ENCODE assay signal across 14 mouse cellular contexts in genomic region chr10:8132795-8133194, GRCm38 (mm10).
DNase-seq lines count a peak whose midpoint lies in the region; ATAC-seq and TF ChIP-seq lines count a peak whose summit lies in the region.
"Had no signal": no experiment of that assay in that cellular context is flagged by ENCODE, and none has a peak within 500 bp of the region (broad histone marks: within the 10 kb centered on the region; RNA-seq: fewer than 3 reads in every experiment).

No protein-coding gene starts in this region.

- H3K4me1 ChIP-seq in forebrain, embryonic 11.5 days (replicated peaks; ENCODE audit: control insufficient read depth, insufficient read depth, low read length), result peaks cover 14% of the 10 kb centered on the region
- H3K4me1 ChIP-seq in forebrain, postnatal 0 days (ENCODE audit: insufficient read depth), result no peaks in the 10 kb centered on the region
- peaks cover 31% of the 10 kb centered on the region for H3K4me1 ChIP-seq in midbrain, embryonic 10.5 days
- H3K4me1 ChIP-seq in midbrain, postnatal 0 days (ENCODE audit: insufficient read depth, low read length), result no peaks in the 10 kb centered on the region
- H3K4me1 ChIP-seq in limb, embryonic 12.5 days (replicated peaks), result peaks cover 13% of the 10 kb centered on the region

- 38% methylated on average over 2 of the region's 2 CpGs for WGBS in forebrain, embryonic 11.5 days
- 39% methylated on average over 2 of the region's 2 CpGs for WGBS in forebrain, postnatal 0 days
- 48% methylated on average over 2 of the region's 2 CpGs for WGBS in midbrain, embryonic 10.5 days
- WGBS in midbrain, postnatal 0 days, result 59% methylated on average over 2 of the region's 2 CpGs
- 82% methylated on average over 2 of the region's 2 CpGs for WGBS in limb, embryonic 12.5 days

- peak; percentile 43 for ATAC-seq in forebrain, embryonic 11.5 days (replicated peaks; ENCODE audit: low FRiP score)
- no peak for ATAC-seq in forebrain, postnatal 0 days
- ATAC-seq in midbrain, postnatal 0 days (ENCODE audit: low FRiP score), result no peak
- no peak for ATAC-seq in limb, embryonic 12.5 days (ENCODE audit: insufficient number of reproducible peaks, insufficient read depth, low FRiP score, low TSS enrichment, low read depth)

- H3K36me3 ChIP-seq in forebrain, embryonic 11.5 days (ENCODE audit: control insufficient read depth, insufficient read depth, low read length), result no peaks in the 10 kb centered on the region
- no peaks in the 10 kb centered on the region for H3K36me3 ChIP-seq in forebrain, postnatal 0 days (ENCODE audit: insufficient read depth)
- H3K36me3 ChIP-seq in midbrain, embryonic 10.5 days, result no peaks in the 10 kb centered on the region
- no peaks in the 10 kb centered on the region for H3K36me3 ChIP-seq in midbrain, postnatal 0 days (ENCODE audit: insufficient read depth, low read length)
- no peaks in the 10 kb centered on the region for H3K36me3 ChIP-seq in limb, embryonic 12.5 days
- H3K36me3 ChIP-seq: kidney, embryonic 15.5 days; liver, embryonic 13.5 days had no signal

- H3K4me3 ChIP-seq in forebrain, embryonic 11.5 days (ENCODE audit: low read depth, low read length), result no peak overlapping the region
- no peak overlapping the region for H3K4me3 ChIP-seq in forebrain, postnatal 0 days (ENCODE audit: low read depth, low read length)
- no peak overlapping the region for H3K4me3 ChIP-seq in midbrain, embryonic 10.5 days
- no peak overlapping the region for H3K4me3 ChIP-seq in midbrain, postnatal 0 days (ENCODE audit: low read depth, low read length)
- no peak overlapping the region for H3K4me3 ChIP-seq in limb, embryonic 12.5 days (replicated peaks)
- H3K4me3 ChIP-seq: gastrocnemius, adult 2 months; kidney, embryonic 15.5 days; left cerebral cortex, adult 2 months; liver, embryonic 13.5 days had no signal

- H3K9ac ChIP-seq in forebrain, embryonic 11.5 days (ENCODE audit: low read length), result no peak overlapping the region
- no peak overlapping the region for H3K9ac ChIP-seq in forebrain, postnatal 0 days
- H3K9ac ChIP-seq in midbrain, postnatal 0 days (replicated peaks; ENCODE audit: low read length, poor library complexity, severe bottlenecking), result no peak overlapping the region
- no peak overlapping the region for H3K9ac ChIP-seq in limb, embryonic 12.5 days (replicated peaks)
- H3K9ac ChIP-seq: kidney, embryonic 15.5 days; liver, embryonic 13.5 days had no signal

- no peak overlapping the region for H3K4me2 ChIP-seq in forebrain, embryonic 11.5 days (ENCODE audit: low read depth, low read length, severe bottlenecking)
- no peak overlapping the region for H3K4me2 ChIP-seq in forebrain, postnatal 0 days (ENCODE audit: low read depth)
- H3K4me2 ChIP-seq in midbrain, postnatal 0 days (ENCODE audit: low read depth, low read length, poor library complexity, severe bottlenecking), result no peak overlapping the region
- no peak overlapping the region for H3K4me2 ChIP-seq in limb, embryonic 12.5 days
- H3K4me2 ChIP-seq: kidney, embryonic 15.5 days; liver, embryonic 13.5 days had no signal

- no peak for TF ChIP-seq CTCF in forebrain, postnatal 0 days (IDR thresholded peaks at IDR 0.05; ENCODE audit: low read depth)
- TF ChIP-seq CTCF in midbrain, postnatal 0 days (IDR thresholded peaks at IDR 0.05), result no peak

- DNase-seq in forebrain, embryonic 11.5 days (ENCODE audit: low spot score), result peak; percentile 61
- DNase-seq in forebrain, postnatal 0 days, result no peak
- DNase-seq in midbrain, embryonic 10.5 days (ENCODE audit: low spot score), result peak; percentile 50
- DNase-seq in midbrain, postnatal 0 days (ENCODE audit: low spot score), result no peak
- no peak for DNase-seq in cerebellum, postnatal 25 days
- DNase-seq in frontal cortex, adult 2 months (ENCODE audit: extremely low spot score in 1 of 2, low spot score in 1 of 2), result no peak
- DNase-seq in natural killer cell, adult 2 months (ENCODE audit: low spot score in 2 of 2), result no peak
- DNase-seq: cerebellum, adult 11-12 months; gastrocnemius, adult 2 months; heart, postnatal 14 days; liver, embryonic 13.5 days had no signal

- no peaks in the 10 kb centered on the region for H3K9me3 ChIP-seq in forebrain, embryonic 11.5 days (ENCODE audit: control insufficient read depth, low read length)
- H3K9me3 ChIP-seq in forebrain, postnatal 0 days (ENCODE audit: low read length), result no peaks in the 10 kb centered on the region
- no peaks in the 10 kb centered on the region for H3K9me3 ChIP-seq in midbrain, embryonic 10.5 days (replicated peaks)
- H3K9me3 ChIP-seq in midbrain, postnatal 0 days (ENCODE audit: low read length), result no peaks in the 10 kb centered on the region
- H3K9me3 ChIP-seq in limb, embryonic 12.5 days, result no peaks in the 10 kb centered on the region
- H3K9me3 ChIP-seq: kidney, embryonic 15.5 days; liver, embryonic 13.5 days had no signal

- no peaks in the 10 kb centered on the region for H3K27me3 ChIP-seq in forebrain, embryonic 11.5 days (ENCODE audit: control insufficient read depth, insufficient read depth, low read length)
- H3K27me3 ChIP-seq in forebrain, postnatal 0 days (ENCODE audit: insufficient read depth, low read length), result no peaks in the 10 kb centered on the region
- H3K27me3 ChIP-seq in midbrain, embryonic 10.5 days (ENCODE audit: low read depth, poor library complexity, severe bottlenecking), result peaks cover 26% of the 10 kb centered on the region
- H3K27me3 ChIP-seq in midbrain, postnatal 0 days (ENCODE audit: insufficient read depth, low read length), result no peaks in the 10 kb centered on the region
- H3K27me3 ChIP-seq in limb, embryonic 12.5 days, result no peaks in the 10 kb centered on the region
- H3K27me3 ChIP-seq: kidney, embryonic 15.5 days had no signal

- no peak overlapping the region for H3K27ac ChIP-seq in forebrain, embryonic 11.5 days (ENCODE audit: low read depth, low read length)
- H3K27ac ChIP-seq in forebrain, postnatal 0 days (ENCODE audit: low read depth, low read length), result no peak overlapping the region
- H3K27ac ChIP-seq in midbrain, embryonic 10.5 days (replicated peaks), result peak overlapping the region; percentile 75
- H3K27ac ChIP-seq in midbrain, postnatal 0 days (ENCODE audit: low read depth, low read length), result no peak overlapping the region
- 0 out of 2 replicates have a peak overlapping the region, but pooled peaks have one; percentile 64 for H3K27ac ChIP-seq in limb, embryonic 12.5 days
- H3K27ac ChIP-seq: gastrocnemius, adult 2 months; kidney, embryonic 15.5 days; left cerebral cortex, adult 2 months; liver, embryonic 13.5 days had no signal

Comparison
In these comparisons a context has a peak if more than half of its experiments do, and no peak if none do; other contexts are left out.
1. DNase-seq: peak in forebrain, embryonic 11.5 days (single experiment) and midbrain, embryonic 10.5 days (single experiment); none in forebrain, postnatal 0 days (single experiment), midbrain, postnatal 0 days (single experiment), cerebellum, postnatal 25 days (0 of 2), frontal cortex, adult 2 months (0 of 2) and natural killer cell, adult 2 months (0 of 2).
2. H3K27ac ChIP-seq: peak in midbrain, embryonic 10.5 days (single experiment) and limb, embryonic 12.5 days (single experiment); none in forebrain, embryonic 11.5 days (single experiment), forebrain, postnatal 0 days (single experiment) and midbrain, postnatal 0 days (single experiment).